Mouse (Mus musculus) thymus, adult 2 months (tissue): Measurements from ENCODE around the gene Bcam.

Source experiments
- CTCF ChIP-seq: fragments of 200-500 bp; IDR thresholded peaks from 2 replicates; pipeline ENCODE4 v1.5.1; 2012; ENCODE audit warnings: mild to moderate bottlenecking, control low read depth, low read length, moderate library complexity, borderline replicate concordance; ENCODE audit not compliant: control insufficient read depth, poor library complexity, insufficient read depth; ENCODE audit errors: extremely low read depth
- POLR2A ChIP-seq: fragments of 200-500 bp; IDR thresholded peaks from 2 replicates; pipeline ENCODE4 v1.6.1; 2012; ENCODE audit warnings: mild to moderate bottlenecking, low read length, control low read depth, moderate library complexity; ENCODE audit not compliant: control insufficient read depth, poor library complexity, insufficient read depth; ENCODE audit errors: extremely low read depth

GRCm38 (mm10) chr7:19770375-19770754 lies 451 bp downstream of the Bcam start:
- no peak for TF ChIP-seq POLR2A
- TF ChIP-seq CTCF = no peak
